Mouse (Mus musculus) thymus, adult 2 months (tissue): ENCODE measurements around the gene Rrm1. TPM values are rescaled to one million over a fixed set of nuclear protein-coding genes. Genes with fewer than 3 reads are reported as not detected.
A peak's percentile ranks its signal among the peaks of the same experiment; 100 is the strongest.

ENCODE experiments used
- DNase-seq: peaks from one replicate; pipeline ENCODE4 v3.0.0; 2021
- H3K27ac ChIP-seq: fragments of 200-500 bp; 2 replicates; pipeline ENCODE4 v1.5.1; 2012; ENCODE audit warnings: low read length, control low read depth; ENCODE audit not compliant: control insufficient read depth, insufficient read depth
- H3K27me3 ChIP-seq: fragments of 200-500 bp; 2 replicates; pipeline ENCODE4 v1.6.1; 2012; ENCODE audit warnings: mild to moderate bottlenecking, low read length, moderate library complexity, mixed read lengths; ENCODE audit not compliant: control insufficient read depth, insufficient read depth
- H3K36me3 ChIP-seq: fragments of 200-500 bp; 2 replicates; pipeline ENCODE4 v1.6.1; 2012; ENCODE audit warnings: mild to moderate bottlenecking, low read length, moderate library complexity; ENCODE audit not compliant: control insufficient read depth, insufficient read depth
- H3K4me1 ChIP-seq: fragments of 200-500 bp; replicated peaks from 2 replicates; pipeline ENCODE4 v1.6.1; 2012; ENCODE audit warnings: low read length; ENCODE audit not compliant: control insufficient read depth, insufficient read depth
- H3K4me3 ChIP-seq: fragments of 200-500 bp; 2 replicates; pipeline ENCODE4 v1.5.1; 2012; ENCODE audit warnings: mild to moderate bottlenecking, low read length, control low read depth, moderate library complexity; ENCODE audit not compliant: control insufficient read depth, insufficient read depth
- CTCF ChIP-seq: fragments of 200-500 bp; IDR thresholded peaks from 2 replicates; pipeline ENCODE4 v1.5.1; 2012; ENCODE audit warnings: mild to moderate bottlenecking, control low read depth, low read length, moderate library complexity, borderline replicate concordance; ENCODE audit not compliant: control insufficient read depth, poor library complexity, insufficient read depth; ENCODE audit errors: extremely low read depth
- POLR2A ChIP-seq: fragments of 200-500 bp; IDR thresholded peaks from 2 replicates; pipeline ENCODE4 v1.6.1; 2012; ENCODE audit warnings: mild to moderate bottlenecking, low read length, control low read depth, moderate library complexity; ENCODE audit not compliant: control insufficient read depth, poor library complexity, insufficient read depth; ENCODE audit errors: extremely low read depth
- WGBS: fragments of 180-500 bp; shearing (Covaris S2); methylation state at CpG from one replicate; pipeline ENCODE4 v1.1.7; 2018; 5-methylcytosine and 5-hydroxymethylcytosine counted together
- polyA plus RNA-seq: library from polyadenylated mRNA; depleted of rRNA; stranded (reverse); fragments of >200 nt; gene quantifications from 2 replicates; pipeline ENCODE4 v1.2.3, GENCODE M21; 2012

Rrm1 gene
- polyA plus RNA-seq, 1 experiment: 46.3 TPM

- H3K36me3 ChIP-seq: no peaks in the 10 kb centered on the region
- DNase-seq: no peak
- no peak overlapping the region for H3K27ac ChIP-seq
- no peak for TF ChIP-seq CTCF
- TF ChIP-seq POLR2A: no peak
- 94% methylated on average over 5 of the region's 5 CpGs for whole genome bisulfite sequencing
- no peaks in the 10 kb centered on the region for H3K4me1 ChIP-seq
- no peaks in the 10 kb centered on the region for H3K27me3 ChIP-seq
- H3K4me3 ChIP-seq: no peak overlapping the region
Observed at GRCm38 (mm10) chr7:102501986-102502385, 60.5 kb downstream of the Rrm1 start.

- DNase-seq: peak; percentile 73
- Histone ChIP-seq H3K27ac (no peak overlapping the region), H3K4me1 (no peaks in the 10 kb centered on the region), H3K27me3 (no peaks in the 10 kb centered on the region), H3K36me3 (no peaks in the 10 kb centered on the region), H3K4me3 (no peak overlapping the region)
- 41% methylated on average over 3 of the region's 3 CpGs for WGBS
- TF ChIP-seq POLR2A (no peak), CTCF (peak; percentile 71; the same call in 1 of the 2 replicates)
Observed at GRCm38 (mm10) chr7:102506848-102507247, 65.4 kb downstream of the Rrm1 start.

DNA sequence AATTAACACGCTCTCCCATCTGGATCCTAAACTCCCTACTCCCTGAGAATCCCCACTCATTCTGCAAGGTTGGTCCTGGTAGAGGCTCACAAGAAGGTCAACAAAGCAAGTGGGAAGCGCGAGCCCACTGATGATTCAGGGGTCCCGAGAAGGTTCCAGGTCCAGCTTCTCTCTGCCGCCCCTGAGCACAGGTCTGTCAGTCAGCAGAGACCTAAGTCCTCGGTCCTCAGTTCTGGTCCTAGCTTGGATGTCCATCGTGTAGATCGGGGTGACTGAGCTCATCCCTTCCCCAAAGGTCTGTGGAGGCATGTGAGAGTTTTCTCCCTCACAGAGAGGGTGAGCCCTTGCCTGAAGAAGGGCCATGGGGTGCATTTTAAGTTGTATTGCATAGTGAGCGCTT, 66.6 kb downstream of the Rrm1 start:
- Histone ChIP-seq H3K36me3 (no peaks in the 10 kb centered on the region), H3K27ac (no peak overlapping the region), H3K4me1 (peaks cover 4% of the 10 kb centered on the region), H3K4me3 (no peak overlapping the region), H3K27me3 (no peaks in the 10 kb centered on the region)
- DNase-seq: no peak
- WGBS: 95% methylated on average over 9 of the region's 9 CpGs
- TF ChIP-seq POLR2A (no peak), CTCF (no peak)

GRCm38 (mm10) chr7:102508666-102509065, 67.2 kb downstream of the Rrm1 start:
- Histone ChIP-seq H3K27ac (no peak overlapping the region), H3K4me1 (peaks cover 4% of the 10 kb centered on the region), H3K4me3 (no peak overlapping the region), H3K36me3 (no peaks in the 10 kb centered on the region), H3K27me3 (no peaks in the 10 kb centered on the region)
- 94% methylated on average over 6 of the region's 6 CpGs for WGBS
- DNase-seq: no peak
- no peak for TF ChIP-seq CTCF
- TF ChIP-seq POLR2A: no peak

GRCm38 (mm10) chr7:102509726-102510125, 68.2 kb downstream of the Rrm1 start:
- Histone ChIP-seq H3K27me3 (no peaks in the 10 kb centered on the region), H3K27ac (no peak overlapping the region), H3K4me3 (no peak overlapping the region), H3K4me1 (peaks cover 4% of the 10 kb centered on the region), H3K36me3 (no peaks in the 10 kb centered on the region)
- TF ChIP-seq CTCF (no peak), POLR2A (no peak)
- DNase-seq: no peak
- WGBS: 94% methylated on average over 7 of the region's 7 CpGs

GRCm38 (mm10) chr7:102511927-102512326, 70.4 kb downstream of the Rrm1 start:
- WGBS: 55% methylated on average over 10 of the region's 10 CpGs
- Histone ChIP-seq H3K4me3 (no peak overlapping the region), H3K27ac (no peak overlapping the region), H3K27me3 (no peaks in the 10 kb centered on the region), H3K36me3 (no peaks in the 10 kb centered on the region), H3K4me1 (peaks cover 4% of the 10 kb centered on the region)
- DNase-seq: no peak
- TF ChIP-seq POLR2A (no peak), CTCF (no peak)

DNA sequence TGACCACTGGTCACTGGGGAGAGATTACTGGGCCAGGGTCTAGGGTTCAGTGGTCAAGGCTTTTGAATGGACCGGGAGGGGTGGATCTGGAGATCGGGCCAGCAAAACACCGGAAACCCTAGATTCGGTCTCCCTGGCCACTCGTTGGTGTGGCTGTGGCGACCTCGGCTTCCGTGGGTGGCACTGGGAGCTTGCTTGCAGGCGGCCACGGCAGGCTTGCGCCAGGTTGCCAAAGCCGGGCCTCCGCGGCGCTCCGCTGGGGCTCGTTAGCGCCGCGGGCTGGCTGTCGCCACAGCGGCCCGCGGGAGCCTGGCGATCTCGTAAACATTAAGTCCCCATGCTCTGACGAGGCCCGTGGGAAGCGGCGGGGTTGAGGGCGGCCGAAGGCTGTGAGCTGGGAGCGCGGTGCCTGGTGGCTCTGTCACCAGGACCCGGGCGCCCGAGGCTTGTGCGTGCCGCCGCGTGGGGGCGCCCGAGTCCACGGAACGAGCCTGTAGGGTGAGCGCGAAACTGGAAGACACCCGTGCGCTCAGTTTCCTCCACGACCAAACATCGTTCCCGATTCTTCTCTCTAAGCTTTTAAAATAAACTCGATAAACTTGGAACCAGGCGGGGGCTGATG, 71.4 kb downstream of the Rrm1 start:
- DNase-seq: peak; percentile 89
- H3K4me3 ChIP-seq: peak overlapping the region; percentile 42

More for the DNA sequence above, 71.4 kb downstream of the Rrm1 start:
- Histone ChIP-seq H3K27me3 (no peaks in the 10 kb centered on the region), H3K27ac (no peak overlapping the region), H3K36me3 (no peaks in the 10 kb centered on the region), H3K4me1 (peaks cover 4% of the 10 kb centered on the region)
- WGBS: 2% methylated on average over 54 of the region's 54 CpGs
- TF ChIP-seq CTCF (peak; percentile 98), POLR2A (no peak)
